Mouse (Mus musculus): Measurements from ENCODE around the gene Stk4.

- no peak for TF ChIP-seq CTCF (IDR thresholded peaks at IDR 0.05; ENCODE audit: low read depth, low read length)
- TF ChIP-seq POLR2A (IDR thresholded peaks at IDR 0.05; ENCODE audit: borderline replicate concordance, low read depth, low read length): no peak
Observed at GRCm38 (mm10) chr2:164134563-164134962, 64.4 kb downstream of the Stk4 start.
